Mouse (Mus musculus): ENCODE data around the gene Sh3bp4.

DNA sequence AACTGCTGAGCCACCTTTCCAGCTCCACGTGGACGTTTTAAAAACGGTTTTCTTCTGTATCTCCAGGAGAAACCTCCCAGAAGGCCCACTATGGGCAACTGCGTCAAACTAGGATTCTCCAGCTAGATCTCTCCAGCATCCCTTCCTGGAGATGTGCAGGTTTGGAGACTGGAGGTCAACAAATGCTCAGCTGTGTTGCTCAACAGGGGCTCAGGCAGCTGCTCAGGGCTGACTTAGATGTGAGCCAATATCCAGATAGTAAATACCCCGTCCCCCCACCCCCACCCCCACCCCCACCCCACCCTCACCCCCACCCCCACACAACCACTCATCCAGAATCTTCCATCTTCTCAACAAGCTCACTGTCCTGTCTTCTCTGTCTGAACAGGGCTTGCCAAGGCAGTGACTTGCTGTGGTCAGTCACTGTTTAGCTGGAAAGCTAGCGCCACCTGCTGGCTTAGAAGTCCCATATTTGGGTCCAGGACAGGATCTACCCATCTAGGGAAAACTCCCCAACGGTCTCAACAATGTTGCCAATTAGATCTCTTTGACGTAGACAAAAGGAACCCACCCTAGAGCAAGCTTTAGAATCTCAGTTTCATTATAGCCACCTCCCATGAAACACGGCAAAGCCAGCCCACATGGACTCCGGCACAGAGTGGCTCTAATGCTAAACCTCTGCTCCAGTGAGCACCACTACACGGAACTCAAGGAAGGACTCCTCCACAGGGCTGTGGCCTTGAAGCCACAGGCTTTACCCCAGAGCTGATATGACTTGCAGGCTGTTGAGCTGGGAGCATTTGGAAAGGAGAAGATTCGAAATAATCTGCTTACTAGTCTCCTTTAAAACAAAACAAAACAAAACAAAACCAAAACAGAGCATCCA, 125.9 kb downstream of the Sh3bp4 start:
- TF ChIP-seq CTCF (IDR thresholded peaks at IDR 0.05; ENCODE audit: insufficient read depth, low read length) (peak; percentile 91), POLR2A (IDR thresholded peaks at IDR 0.05; ENCODE audit: borderline replicate concordance, extremely low read depth, low read depth, low read length) (no peak)
